Mouse (Mus musculus) megakaryocyte, embryonic 14.5 days (primary cell): ENCODE data around the gene Dscam.

Source experiments
- FLI1 ChIP-seq: IDR thresholded peaks from 2 replicates; pipeline ENCODE4 v1.6.1; 2012; ENCODE audit warnings: low read length, inconsistent platforms, mixed read lengths
- GATA1 ChIP-seq: IDR thresholded peaks from 3 replicates; pipeline ENCODE4 v1.6.1; 2012; ENCODE audit warnings: mixed read lengths, low read length, inconsistent platforms, borderline replicate concordance

- TF ChIP-seq FLI1 (no peak), GATA1 (no peak)
Observed at GRCm38 (mm10) chr16:96624570-96625411, 545.8 kb downstream of the Dscam start.
